Mouse (Mus musculus) liver, embryonic 12.5 days (tissue): ENCODE measurements around the gene Kctd18. TPM values are rescaled to one million over a fixed set of nuclear protein-coding genes. Genes with fewer than 3 reads are reported as not detected.

ENCODE experiments used
- ATAC-seq: fragments of 200-750 bp; cut with Nextera tagmentation; 2 replicates; pipeline ENCODE4 v1.8.0; 2017; ENCODE audit warnings: moderate number of reproducible peaks, mild to moderate bottlenecking, moderate library complexity
- H3K27ac ChIP-seq: fragments of 300-500 bp; sonication (generic); 2 replicates; pipeline ENCODE4 v1.5.1; 2016; ENCODE audit warnings: mild to moderate bottlenecking
- H3K27me3 ChIP-seq: fragments of 300-500 bp; sonication (generic); replicated peaks from 2 replicates; pipeline ENCODE4 v1.6.1; 2016; ENCODE audit warnings: mild to moderate bottlenecking, moderate library complexity
- H3K36me3 ChIP-seq: fragments of 300-500 bp; sonication (generic); 2 replicates; pipeline ENCODE4 v1.6.1; 2016; ENCODE audit warnings: mild to moderate bottlenecking, moderate library complexity
- H3K4me1 ChIP-seq: fragments of 300-500 bp; sonication (generic); 2 replicates; pipeline ENCODE4 v1.6.1; 2016
- H3K4me2 ChIP-seq: fragments of 300-500 bp; sonication (generic); 2 replicates; pipeline ENCODE4 v1.6.1; 2016; ENCODE audit warnings: mild to moderate bottlenecking, moderate library complexity
- H3K4me3 ChIP-seq: fragments of 300-500 bp; sonication (generic); 2 replicates; pipeline ENCODE4 v1.5.1; 2016; ENCODE audit warnings: mild to moderate bottlenecking, moderate library complexity
- H3K9ac ChIP-seq: fragments of 300-500 bp; sonication (generic); 2 replicates; pipeline ENCODE4 v1.6.1; 2016; ENCODE audit warnings: mild to moderate bottlenecking, moderate library complexity
- H3K9me3 ChIP-seq: fragments of 300-500 bp; sonication (generic); replicated peaks from 2 replicates; pipeline ENCODE4 v1.6.1; 2016; ENCODE audit warnings: mild to moderate bottlenecking, moderate library complexity
- WGBS: fragments of 180-500 bp; shearing (Covaris S2); methylation state at CpG from one replicate; pipeline ENCODE4 v1.1.7; 2016; ENCODE audit not compliant: insufficient replicate concordance; 5-methylcytosine and 5-hydroxymethylcytosine counted together
- polyA plus RNA-seq: library from polyadenylated mRNA; unstranded; fragments of >200 nt; fragmentation: Nextera tagmentation; extraction: Ambion mirVana; gene quantifications from 2 replicates; pipeline ENCODE4 v1.2.1, GENCODE M21; 2016

Kctd18 gene
- polyA plus RNA-seq, result 5.7 and 5.9 TPM in 2 replicates

DNA sequence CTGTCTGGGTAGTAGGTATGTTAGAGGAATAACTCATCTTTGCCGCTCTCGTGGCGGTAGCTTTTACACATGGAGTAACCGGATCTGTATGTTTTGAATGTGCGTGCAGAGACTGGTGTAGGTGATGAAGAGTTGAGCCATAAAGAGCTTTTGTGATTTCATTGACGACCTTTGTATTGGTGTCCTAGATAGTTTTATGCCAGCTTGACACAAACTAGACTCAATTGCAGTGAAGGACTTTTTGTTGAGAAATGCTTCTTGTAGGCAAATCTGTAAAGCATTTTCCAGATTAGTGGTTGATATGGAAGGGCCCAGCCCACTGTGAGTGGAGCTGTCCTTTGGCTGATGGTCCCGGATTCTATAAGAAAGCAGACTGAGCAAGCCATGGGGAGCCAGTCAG is at the start of gene Kctd18:
Gene Kctd18, minus strand, starts transcription at position 101 of the 400 bp plus-strand sequence.
- Histone ChIP-seq H3K27ac (no peak within 1 kb of the TSS), H3K4me1 (no peaks in the 10 kb centered on the region), H3K9me3 (no peaks in the 10 kb centered on the region), H3K36me3 (peaks cover 83% of the 10 kb centered on the region), H3K27me3 (no peaks in the 10 kb centered on the region), H3K4me2 (no peak within 1 kb of the TSS), H3K4me3 (no peak within 1 kb of the TSS), H3K9ac (no peak within 1 kb of the TSS)
- 94% methylated on average over 7 of the region's 7 CpGs for WGBS
- no peak for ATAC-seq

GRCm38 (mm10) chr1:58065606-58066005 is 46.9 kb upstream of the Kctd18 start:
- Histone ChIP-seq H3K27ac (no peak overlapping the region), H3K9me3 (no peaks in the 10 kb centered on the region), H3K9ac (no peak overlapping the region), H3K4me1 (no peaks in the 10 kb centered on the region), H3K27me3 (no peaks in the 10 kb centered on the region), H3K36me3 (no peaks in the 10 kb centered on the region), H3K4me2 (no peak overlapping the region), H3K4me3 (no peak overlapping the region)
- WGBS, result 71% methylated on average over 3 of the region's 3 CpGs
- ATAC-seq, result no peak

DNA sequence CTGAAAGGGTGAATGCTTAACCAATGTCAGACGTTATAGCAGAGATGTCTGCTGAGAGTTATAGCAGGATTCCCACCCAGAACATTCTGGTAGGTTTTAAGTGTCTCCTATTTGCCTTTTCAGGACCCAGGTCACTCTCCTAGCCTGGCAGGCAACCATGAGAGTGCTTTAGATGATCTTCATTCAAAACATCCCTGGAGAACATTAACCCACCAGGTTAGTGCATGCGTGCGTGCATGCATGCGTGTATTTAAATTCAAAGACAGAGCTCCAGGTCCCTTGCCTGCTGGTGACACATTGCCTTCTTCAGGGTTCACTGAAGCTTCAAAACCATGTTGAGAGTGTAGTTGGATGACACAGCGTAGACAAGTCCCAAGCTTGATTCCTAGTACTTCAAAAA is 46.4 kb upstream of the Kctd18 start:
- 80% methylated on average over 5 of the region's 5 CpGs for WGBS
- no peak overlapping the region for H3K9ac ChIP-seq
- no peak overlapping the region for H3K27ac ChIP-seq
- H3K4me3 ChIP-seq, result no peak overlapping the region
- no peaks in the 10 kb centered on the region for H3K27me3 ChIP-seq
- no peak overlapping the region for H3K4me2 ChIP-seq
- H3K36me3 ChIP-seq, result no peaks in the 10 kb centered on the region
- H3K9me3 ChIP-seq, result no peaks in the 10 kb centered on the region
- ATAC-seq, result no peak
- H3K4me1 ChIP-seq, result no peaks in the 10 kb centered on the region

GRCm38 (mm10) chr1:58062131-58062530 is 43.4 kb upstream of the Kctd18 start:
- no peak for ATAC-seq

DNA sequence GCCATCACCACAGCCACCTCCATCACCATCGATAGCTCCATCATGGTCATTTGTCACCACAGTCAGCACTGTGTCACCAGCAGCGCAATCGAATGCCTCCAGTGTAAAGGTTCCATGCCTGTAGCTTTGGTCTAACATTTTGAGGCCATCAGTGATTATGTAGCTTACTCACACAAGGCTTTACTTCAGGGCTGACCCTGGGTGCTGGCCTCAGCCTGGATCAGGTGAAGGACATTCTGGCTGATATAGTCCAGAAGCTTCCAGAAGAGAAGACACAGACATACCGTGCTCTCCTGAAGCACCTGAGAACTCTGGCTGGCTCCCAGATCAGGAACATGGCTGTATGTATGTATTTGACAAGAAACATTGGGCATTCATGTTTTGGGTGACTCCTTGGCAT is 40.1 kb upstream of the Kctd18 start:
- Histone ChIP-seq H3K4me1 (no peaks in the 10 kb centered on the region), H3K27ac (no peak overlapping the region), H3K9ac (no peak overlapping the region), H3K4me3 (no peak overlapping the region), H3K9me3 (no peaks in the 10 kb centered on the region), H3K4me2 (no peak overlapping the region), H3K36me3 (no peaks in the 10 kb centered on the region), H3K27me3 (no peaks in the 10 kb centered on the region)
- WGBS, result 79% methylated on average over 4 of the region's 4 CpGs
- ATAC-seq, result no peak

More at GRCm38 (mm10) chr1:58062131-58062530, 43.4 kb upstream of the Kctd18 start:
- H3K27me3 ChIP-seq, result no peaks in the 10 kb centered on the region
- H3K4me2 ChIP-seq, result no peak overlapping the region
- H3K36me3 ChIP-seq, result no peaks in the 10 kb centered on the region
- no peak overlapping the region for H3K9ac ChIP-seq
- no peak overlapping the region for H3K4me3 ChIP-seq
- H3K27ac ChIP-seq, result no peak overlapping the region
- H3K9me3 ChIP-seq, result no peaks in the 10 kb centered on the region
- no peaks in the 10 kb centered on the region for H3K4me1 ChIP-seq
- WGBS, result 80% methylated on average over 7 of the region's 7 CpGs

DNA sequence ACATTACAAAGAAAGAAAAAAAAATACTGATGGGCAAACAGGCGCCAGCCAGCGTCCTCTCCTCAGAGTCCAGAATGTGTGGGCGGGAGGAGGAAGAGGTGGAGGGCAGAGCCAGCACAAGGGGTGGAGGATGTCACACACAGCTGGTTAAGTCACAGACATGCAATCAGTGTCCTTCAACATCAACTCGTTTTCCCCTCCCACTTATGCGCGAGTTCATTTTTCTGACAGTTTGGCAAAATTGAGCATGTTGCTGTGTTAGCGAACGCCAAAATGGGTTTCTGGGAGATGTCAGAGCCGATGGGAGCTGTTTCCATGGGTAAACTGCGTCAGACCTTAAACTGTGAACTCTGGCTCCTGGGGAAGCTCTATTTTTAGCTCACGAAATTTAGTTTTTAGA is 38.2 kb upstream of the Kctd18 start:
- WGBS, result 72% methylated on average over 11 of the region's 11 CpGs

DNA sequence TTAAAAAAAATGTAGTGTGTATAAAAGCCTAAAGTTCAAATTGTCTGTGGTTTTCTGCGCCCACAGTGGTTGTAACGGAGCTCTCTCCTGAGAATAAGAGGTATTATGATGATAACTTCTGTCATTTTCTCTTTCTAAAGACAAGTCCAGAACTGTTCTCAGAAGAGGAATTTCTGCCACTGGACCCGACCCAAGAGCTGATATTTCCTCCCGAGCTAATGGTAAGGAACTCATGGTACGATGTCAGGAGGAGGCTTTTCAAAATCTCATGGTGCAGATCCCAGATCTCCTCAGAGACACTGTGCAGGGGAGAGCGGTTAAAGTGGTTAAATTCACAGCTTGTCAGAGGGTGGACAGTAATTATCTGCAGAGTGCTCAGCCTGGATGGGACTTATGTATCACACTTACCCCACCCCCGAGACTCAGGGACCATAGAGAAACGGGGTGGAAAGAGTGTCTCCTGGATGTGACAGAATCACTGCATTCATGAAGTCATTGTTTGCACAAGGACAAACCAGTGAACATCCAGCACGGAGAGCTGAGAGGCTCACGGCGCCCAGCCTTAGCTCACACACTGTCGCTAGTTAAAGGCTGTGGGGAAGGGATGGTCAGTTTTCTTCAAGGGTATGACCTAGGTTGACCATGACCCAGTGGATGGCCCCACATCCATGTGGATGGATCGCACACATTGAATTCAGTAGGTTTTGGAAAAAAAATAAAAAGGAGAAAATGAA is 37.5 kb upstream of the Kctd18 start:
- H3K27ac ChIP-seq, result no peak overlapping the region

More for the DNA sequence above, 38.2 kb upstream of the Kctd18 start:
- H3K9ac ChIP-seq, result no peak overlapping the region
- no peak overlapping the region for H3K4me3 ChIP-seq
- no peaks in the 10 kb centered on the region for H3K27me3 ChIP-seq
- ATAC-seq, result no peak
- no peaks in the 10 kb centered on the region for H3K4me1 ChIP-seq
- H3K4me2 ChIP-seq, result no peak overlapping the region
- no peaks in the 10 kb centered on the region for H3K36me3 ChIP-seq
- H3K9me3 ChIP-seq, result no peaks in the 10 kb centered on the region
- no peak overlapping the region for H3K27ac ChIP-seq

GRCm38 (mm10) chr1:58055598-58055997 is 36.8 kb upstream of the Kctd18 start:
- no peaks in the 10 kb centered on the region for H3K9me3 ChIP-seq
- H3K36me3 ChIP-seq, result no peaks in the 10 kb centered on the region
- H3K4me1 ChIP-seq, result no peaks in the 10 kb centered on the region
- no peak for ATAC-seq
- WGBS, result 79% methylated on average over 11 of the region's 11 CpGs
- no peaks in the 10 kb centered on the region for H3K27me3 ChIP-seq
- H3K9ac ChIP-seq, result no peak overlapping the region
- no peak overlapping the region for H3K4me3 ChIP-seq
- H3K4me2 ChIP-seq, result no peak overlapping the region
- no peak overlapping the region for H3K27ac ChIP-seq

More for the DNA sequence above, 37.5 kb upstream of the Kctd18 start:
- Histone ChIP-seq H3K9me3 (no peaks in the 10 kb centered on the region), H3K4me2 (no peak overlapping the region), H3K36me3 (no peaks in the 10 kb centered on the region), H3K4me3 (no peak overlapping the region), H3K27me3 (no peaks in the 10 kb centered on the region), H3K4me1 (no peaks in the 10 kb centered on the region), H3K9ac (no peak overlapping the region)
- WGBS, result 74% methylated on average over 13 of the region's 13 CpGs
- ATAC-seq, result no peak

DNA sequence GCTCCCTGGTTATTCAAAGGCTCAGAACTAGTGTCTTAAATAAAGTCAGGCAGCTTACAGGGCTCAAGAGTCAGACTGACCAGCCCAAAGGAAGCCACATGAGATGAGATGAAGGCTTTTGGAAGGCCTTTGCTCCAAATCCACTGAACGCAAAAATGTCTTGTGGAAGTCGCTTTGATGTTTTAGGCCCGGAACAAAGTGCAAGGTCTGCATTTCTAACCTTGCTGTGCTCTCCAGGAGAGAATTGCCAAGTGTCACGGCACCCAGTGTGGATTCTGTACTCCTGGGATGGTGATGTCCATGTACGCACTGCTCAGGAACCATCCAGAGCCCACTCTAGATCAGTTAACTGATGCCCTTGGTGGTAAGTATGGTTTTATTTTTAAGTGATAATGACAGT is 30.4 kb upstream of the Kctd18 start:
- Histone ChIP-seq H3K36me3 (no peaks in the 10 kb centered on the region), H3K27me3 (no peaks in the 10 kb centered on the region), H3K9me3 (no peaks in the 10 kb centered on the region), H3K4me3 (no peak overlapping the region), H3K4me1 (no peaks in the 10 kb centered on the region), H3K4me2 (no peak overlapping the region), H3K9ac (no peak overlapping the region), H3K27ac (no peak overlapping the region)
- no peak for ATAC-seq
- 67% methylated on average over 5 of the region's 5 CpGs for WGBS

DNA sequence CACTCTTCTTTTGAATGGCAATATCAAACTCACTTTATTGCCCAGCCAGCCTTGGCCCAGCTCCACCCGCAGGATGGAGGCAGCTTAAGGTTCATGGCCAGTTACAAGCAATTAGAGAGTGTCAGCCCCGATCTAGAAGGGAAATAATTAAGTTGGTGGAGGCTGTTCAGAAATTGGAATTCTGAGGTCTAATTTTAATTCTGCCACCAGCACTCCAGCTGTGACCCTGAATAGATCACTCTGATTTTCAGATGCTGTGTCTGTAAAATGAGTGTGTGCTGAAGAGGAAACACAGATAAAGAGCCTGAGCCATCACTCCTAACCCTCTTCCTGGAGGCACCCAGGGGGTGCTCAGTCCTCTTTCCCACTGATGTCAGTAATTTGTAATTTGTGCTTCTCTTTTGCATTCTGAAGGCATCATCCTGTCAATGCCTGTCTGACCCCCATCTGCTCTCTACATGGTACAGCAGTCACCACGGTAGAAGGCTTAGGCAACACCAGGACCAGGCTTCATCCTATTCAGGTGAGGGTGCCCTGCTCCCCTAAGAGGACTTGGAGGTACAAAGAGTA is 28.1 kb upstream of the Kctd18 start:
- Histone ChIP-seq H3K9ac (no peak overlapping the region), H3K4me2 (no peak overlapping the region), H3K27ac (no peak overlapping the region), H3K4me1 (no peaks in the 10 kb centered on the region), H3K9me3 (no peaks in the 10 kb centered on the region), H3K4me3 (no peak overlapping the region), H3K27me3 (no peaks in the 10 kb centered on the region), H3K36me3 (no peaks in the 10 kb centered on the region)
- 60% methylated on average over 3 of the region's 3 CpGs for WGBS
- ATAC-seq, result no peak

DNA sequence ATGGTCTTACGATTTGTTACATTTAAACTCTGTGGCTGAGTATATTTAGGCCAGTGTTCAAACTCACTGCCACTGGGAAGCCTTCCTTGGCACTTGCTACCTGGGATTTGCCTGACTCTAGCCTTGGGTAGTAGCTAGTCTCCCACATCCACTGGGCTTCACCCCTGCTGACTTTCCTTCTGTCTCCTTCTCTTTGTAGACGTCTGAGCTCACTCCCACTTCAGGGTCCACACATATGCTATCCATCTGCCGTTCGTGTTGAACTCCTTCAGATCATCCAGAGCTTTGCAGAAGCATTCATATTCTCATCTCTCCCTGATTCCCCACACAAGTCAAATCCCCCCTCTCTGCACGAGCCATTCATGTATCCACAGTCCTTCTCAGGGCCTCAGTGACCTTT is 26.8 kb upstream of the Kctd18 start:
- no peak overlapping the region for H3K4me3 ChIP-seq
- no peaks in the 10 kb centered on the region for H3K4me1 ChIP-seq
- H3K9me3 ChIP-seq, result no peaks in the 10 kb centered on the region
- no peak overlapping the region for H3K9ac ChIP-seq
- ATAC-seq, result no peak
- no peaks in the 10 kb centered on the region for H3K27me3 ChIP-seq
- no peak overlapping the region for H3K27ac ChIP-seq
- 63% methylated on average over 5 of the region's 5 CpGs for WGBS
- H3K36me3 ChIP-seq, result no peaks in the 10 kb centered on the region
- no peak overlapping the region for H3K4me2 ChIP-seq

- Histone ChIP-seq H3K9me3 (no peaks in the 10 kb centered on the region), H3K4me2 (no peak overlapping the region), H3K4me3 (no peak overlapping the region), H3K9ac (no peak overlapping the region), H3K4me1 (no peaks in the 10 kb centered on the region), H3K36me3 (no peaks in the 10 kb centered on the region), H3K27me3 (no peaks in the 10 kb centered on the region), H3K27ac (no peak overlapping the region)
- WGBS, result 42% methylated on average over 3 of the region's 3 CpGs
- no peak for ATAC-seq
These were observed 26.3 kb upstream of the Kctd18 start for GRCm38 (mm10) chr1:58045076-58045475.
